17 mouse cellular contexts compared by ENCODE assay signal in the genomic region with DNA sequence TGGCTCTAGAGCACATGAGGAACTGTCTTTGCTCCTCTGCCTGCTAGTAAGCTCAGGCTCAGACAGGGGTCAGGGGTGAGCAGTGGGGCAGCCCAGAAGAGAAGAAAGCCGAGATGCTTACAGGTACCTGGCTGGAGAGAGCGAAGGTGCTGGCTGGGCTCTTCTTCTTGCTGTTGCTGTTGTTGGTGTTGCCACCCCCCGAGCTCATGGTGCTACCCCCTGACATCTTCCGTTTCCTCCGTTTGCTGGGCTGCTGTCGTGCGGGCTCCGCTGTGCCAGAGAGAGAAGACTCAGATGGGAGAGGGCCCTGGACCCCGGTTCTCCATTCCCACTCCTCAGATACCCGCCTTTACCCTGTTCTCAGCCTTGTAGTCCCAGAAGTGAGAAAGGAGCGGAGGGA.
"Had no signal": no experiment of that assay in that cellular context is flagged by ENCODE, and none has a peak within 500 bp of the region (broad histone marks: within the 10 kb centered on the region; RNA-seq: fewer than 3 reads in every experiment).

No protein-coding gene starts in this region.

- H3K4me2 ChIP-seq: lung, embryonic 14.5 days; midbrain, embryonic 12.5 days; neural tube, embryonic 13.5 days; neural tube, embryonic 15.5 days had no signal

- H3K9ac ChIP-seq: liver, embryonic 14.5 days; lung, embryonic 14.5 days; midbrain, embryonic 12.5 days; neural tube, embryonic 13.5 days; neural tube, embryonic 15.5 days had no signal

- H3K27me3 ChIP-seq: midbrain, embryonic 12.5 days; neural tube, embryonic 13.5 days; neural tube, embryonic 15.5 days had no signal

- H3K4me3 ChIP-seq: midbrain, embryonic 12.5 days; myocyte; neural tube, embryonic 13.5 days; neural tube, embryonic 15.5 days had no signal

- H3K9me3 ChIP-seq: midbrain, embryonic 12.5 days; neural tube, embryonic 13.5 days; neural tube, embryonic 15.5 days had no signal

- DNase-seq: lung, adult 18-20 months; lung, embryonic 14.5 days; lung, postnatal 10 days; lung, postnatal 4 days; retina, postnatal 1 day; right cerebral cortex, adult 18-20 months; right cerebral cortex, postnatal 25 days; right cerebral cortex, postnatal 4 days; spleen, adult 18-20 months; thymus, adult 18-20 months; thymus, postnatal 14 days; thymus, postnatal 36 days had no signal

- H3K27ac ChIP-seq: liver, embryonic 14.5 days; midbrain, embryonic 12.5 days; neural tube, embryonic 13.5 days; neural tube, embryonic 15.5 days had no signal
